Mouse (Mus musculus): Measurements from ENCODE around the gene Pml. TPM values are rescaled to one million over a fixed set of nuclear protein-coding genes. Genes with fewer than 3 reads are reported as not detected.

The Pml gene
- polyA plus RNA-seq, 1 experiment from 2014 or later = 10.6 TPM

DNA sequence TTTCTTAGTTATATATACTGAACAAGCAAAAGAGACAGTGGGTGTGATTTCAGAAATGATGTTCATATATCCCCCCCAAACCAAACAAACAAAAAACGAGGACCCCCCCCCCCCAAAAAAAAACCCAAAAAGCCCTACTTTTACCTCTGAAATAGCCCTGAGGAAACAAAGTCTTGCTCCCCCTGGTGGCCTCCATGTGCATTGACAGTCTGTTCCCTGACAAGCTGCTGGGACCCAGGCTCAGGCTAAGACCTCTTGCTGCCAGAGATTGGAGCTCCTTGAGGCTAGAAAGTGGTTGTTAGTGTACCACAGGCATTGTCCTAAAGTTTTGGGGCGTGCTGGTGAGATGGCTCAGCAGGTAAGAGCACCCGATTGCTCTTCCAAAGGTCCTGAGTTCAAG, 32.0 kb upstream of the Pml start:
- H3K27ac ChIP-seq (ENCODE audit: low read depth, low read length) = no peak overlapping the region
- H3K9ac ChIP-seq (ENCODE audit: low read length) = no peak overlapping the region
- no peak for ATAC-seq (ENCODE audit: insufficient read depth, low FRiP score, low TSS enrichment)
- H3K27me3 ChIP-seq (ENCODE audit: control insufficient read depth, insufficient read depth, low read length) = no peaks in the 10 kb centered on the region
- H3K4me1 ChIP-seq (ENCODE audit: control insufficient read depth, insufficient read depth, low read length) = no peaks in the 10 kb centered on the region
- no peaks in the 10 kb centered on the region for H3K9me3 ChIP-seq (ENCODE audit: control insufficient read depth, low read length)
- H3K4me3 ChIP-seq (ENCODE audit: low read depth, low read length) = no peak overlapping the region
- no peak overlapping the region for H3K4me2 ChIP-seq (ENCODE audit: low read depth)
- 52% methylated on average over 3 of the region's 3 CpGs for WGBS
- no peaks in the 10 kb centered on the region for H3K36me3 ChIP-seq (ENCODE audit: control insufficient read depth, insufficient read depth, low read length)
- no peak for DNase-seq (ENCODE audit: low spot score)

- Histone ChIP-seq H3K9ac (ENCODE audit: low read length) (no peak overlapping the region), H3K9me3 (ENCODE audit: control insufficient read depth, low read length) (no peaks in the 10 kb centered on the region), H3K27ac (ENCODE audit: low read depth, low read length) (no peak overlapping the region), H3K27me3 (ENCODE audit: control insufficient read depth, insufficient read depth, low read length) (no peaks in the 10 kb centered on the region), H3K4me2 (ENCODE audit: low read depth) (0 out of 2 replicates have a peak overlapping the region, but pooled peaks have one; percentile 0), H3K4me1 (ENCODE audit: control insufficient read depth, insufficient read depth, low read length) (0 out of 2 replicates have a peak, but pooled peaks cover 3% of the 10 kb centered on the region), H3K36me3 (ENCODE audit: control insufficient read depth, insufficient read depth, low read length) (no peaks in the 10 kb centered on the region), H3K4me3 (ENCODE audit: low read depth, low read length) (no peak overlapping the region)
- WGBS = 40% methylated on average over 9 of the region's 9 CpGs
- ATAC-seq (ENCODE audit: insufficient read depth, low FRiP score, low TSS enrichment) = no peak
- peak; percentile 75 for DNase-seq (ENCODE audit: low spot score)
Observed at GRCm38 (mm10) chr9:58280259-58281109, 30.9 kb upstream of the Pml start.

GRCm38 (mm10) chr9:58279780-58280179, 30.2 kb upstream of the Pml start:
- WGBS = 62% methylated on average over 5 of the region's 5 CpGs
- Histone ChIP-seq H3K9me3 (ENCODE audit: control insufficient read depth, low read length) (no peaks in the 10 kb centered on the region), H3K4me3 (ENCODE audit: low read depth, low read length) (no peak overlapping the region), H3K36me3 (ENCODE audit: control insufficient read depth, insufficient read depth, low read length) (no peaks in the 10 kb centered on the region), H3K27ac (ENCODE audit: low read depth, low read length) (no peak overlapping the region), H3K4me1 (ENCODE audit: control insufficient read depth, insufficient read depth, low read length) (peaks cover 4% of the 10 kb centered on the region; the same call in 1 of the 2 replicates), H3K9ac (ENCODE audit: low read length) (no peak overlapping the region), H3K27me3 (ENCODE audit: control insufficient read depth, insufficient read depth, low read length) (no peaks in the 10 kb centered on the region), H3K4me2 (ENCODE audit: low read depth) (no peak overlapping the region)
- DNase-seq (ENCODE audit: low spot score) (no peak), ATAC-seq (ENCODE audit: insufficient read depth, low FRiP score, low TSS enrichment) (no peak)

GRCm38 (mm10) chr9:58278821-58279723, 29.5 kb upstream of the Pml start:
- 40% methylated on average over 4 of the region's 4 CpGs for WGBS
- DNase-seq (ENCODE audit: low spot score) (no peak), ATAC-seq (ENCODE audit: insufficient read depth, low FRiP score, low TSS enrichment) (no peak)
- Histone ChIP-seq H3K27ac (ENCODE audit: low read depth, low read length) (no peak overlapping the region), H3K4me2 (ENCODE audit: low read depth) (no peak overlapping the region), H3K9ac (ENCODE audit: low read length) (no peak overlapping the region), H3K27me3 (ENCODE audit: control insufficient read depth, insufficient read depth, low read length) (no peaks in the 10 kb centered on the region), H3K9me3 (ENCODE audit: control insufficient read depth, low read length) (no peaks in the 10 kb centered on the region), H3K36me3 (ENCODE audit: control insufficient read depth, insufficient read depth, low read length) (no peaks in the 10 kb centered on the region), H3K4me1 (ENCODE audit: control insufficient read depth, insufficient read depth, low read length) (peaks cover 4% of the 10 kb centered on the region; the same call in 1 of the 2 replicates), H3K4me3 (ENCODE audit: low read depth, low read length) (no peak overlapping the region)

DNA sequence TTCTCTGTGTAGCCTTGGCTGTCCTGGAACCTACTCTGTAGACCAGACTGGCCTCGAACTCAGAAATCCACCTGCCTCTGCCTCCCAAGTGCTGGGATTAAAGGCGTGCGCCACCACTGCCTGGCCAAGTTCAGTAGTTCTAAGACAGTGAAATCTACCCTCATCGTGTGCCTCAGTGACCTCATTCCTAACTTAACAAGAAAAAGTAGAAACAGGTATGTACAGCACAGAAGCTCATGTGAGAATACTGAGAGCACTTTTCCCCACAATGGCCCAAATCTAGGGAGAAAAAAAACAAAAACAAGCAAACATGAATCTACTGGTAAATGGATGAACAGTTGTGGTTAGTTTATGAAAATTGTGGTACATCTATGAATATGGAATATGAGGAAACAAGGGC, 28.7 kb upstream of the Pml start:
- H3K4me3 ChIP-seq (ENCODE audit: low read depth, low read length) = no peak overlapping the region
- no peak for DNase-seq (ENCODE audit: low spot score)
- no peaks in the 10 kb centered on the region for H3K36me3 ChIP-seq (ENCODE audit: control insufficient read depth, insufficient read depth, low read length)
- no peak overlapping the region for H3K9ac ChIP-seq (ENCODE audit: low read length)
- no peak for ATAC-seq (ENCODE audit: insufficient read depth, low FRiP score, low TSS enrichment)
- 91% methylated on average over 4 of the region's 4 CpGs for WGBS
- H3K27me3 ChIP-seq (ENCODE audit: control insufficient read depth, insufficient read depth, low read length) = no peaks in the 10 kb centered on the region
- no peaks in the 10 kb centered on the region for H3K9me3 ChIP-seq (ENCODE audit: control insufficient read depth, low read length)
- H3K4me2 ChIP-seq (ENCODE audit: low read depth) = no peak overlapping the region
- H3K4me1 ChIP-seq (ENCODE audit: control insufficient read depth, insufficient read depth, low read length) = peaks cover 4% of the 10 kb centered on the region; the same call in 1 of the 2 replicates
- H3K27ac ChIP-seq (ENCODE audit: low read depth, low read length) = no peak overlapping the region

GRCm38 (mm10) chr9:58276346-58276745, 26.8 kb upstream of the Pml start:
- H3K9me3 ChIP-seq (ENCODE audit: control insufficient read depth, low read length) = no peaks in the 10 kb centered on the region
- no peaks in the 10 kb centered on the region for H3K27me3 ChIP-seq (ENCODE audit: control insufficient read depth, insufficient read depth, low read length)
- H3K4me1 ChIP-seq (ENCODE audit: control insufficient read depth, insufficient read depth, low read length) = peaks cover 4% of the 10 kb centered on the region; the same call in 1 of the 2 replicates
- H3K36me3 ChIP-seq (ENCODE audit: control insufficient read depth, insufficient read depth, low read length) = no peaks in the 10 kb centered on the region
- DNase-seq (ENCODE audit: low spot score) (no peak), ATAC-seq (ENCODE audit: insufficient read depth, low FRiP score, low TSS enrichment) (no peak)
- H3K4me2 ChIP-seq (ENCODE audit: low read depth) = no peak overlapping the region
- 38% methylated on average over 5 of the region's 5 CpGs for WGBS
- no peak overlapping the region for H3K9ac ChIP-seq (ENCODE audit: low read length)
- no peak overlapping the region for H3K4me3 ChIP-seq (ENCODE audit: low read depth, low read length)
- no peak overlapping the region for H3K27ac ChIP-seq (ENCODE audit: low read depth, low read length)

DNA sequence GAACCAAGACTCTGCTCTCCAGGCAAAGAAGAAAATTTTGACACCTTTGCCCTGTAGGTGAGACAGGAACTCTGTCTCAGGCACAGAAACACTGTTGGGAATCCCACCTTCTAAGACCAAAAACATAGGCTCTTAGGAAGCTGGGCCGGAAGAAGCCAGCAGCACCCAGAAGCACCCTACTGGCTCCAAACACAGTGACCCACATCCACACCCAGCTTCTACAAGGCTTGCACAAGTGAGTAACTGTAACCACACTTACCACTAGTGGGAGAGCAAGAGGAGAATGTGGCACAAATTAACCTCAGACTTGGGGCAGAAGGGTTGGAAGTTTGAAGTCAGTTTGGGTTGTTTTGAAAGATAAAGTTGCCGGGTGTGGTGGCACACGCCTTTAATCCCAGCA, 26.2 kb upstream of the Pml start:
- Histone ChIP-seq H3K4me3 (ENCODE audit: low read depth, low read length) (no peak overlapping the region), H3K27me3 (ENCODE audit: control insufficient read depth, insufficient read depth, low read length) (no peaks in the 10 kb centered on the region), H3K9me3 (ENCODE audit: control insufficient read depth, low read length) (no peaks in the 10 kb centered on the region), H3K36me3 (ENCODE audit: control insufficient read depth, insufficient read depth, low read length) (no peaks in the 10 kb centered on the region), H3K9ac (ENCODE audit: low read length) (no peak overlapping the region), H3K4me2 (ENCODE audit: low read depth) (0 out of 2 replicates have a peak overlapping the region, but pooled peaks have one; percentile 6), H3K4me1 (ENCODE audit: control insufficient read depth, insufficient read depth, low read length) (peaks cover 4% of the 10 kb centered on the region; the same call in 1 of the 2 replicates), H3K27ac (ENCODE audit: low read depth, low read length) (peak overlapping the region; percentile 65)
- DNase-seq (ENCODE audit: low spot score) (no peak), ATAC-seq (ENCODE audit: insufficient read depth, low FRiP score, low TSS enrichment) (no peak)
- 81% methylated on average over 3 of the region's 3 CpGs for WGBS

DNA sequence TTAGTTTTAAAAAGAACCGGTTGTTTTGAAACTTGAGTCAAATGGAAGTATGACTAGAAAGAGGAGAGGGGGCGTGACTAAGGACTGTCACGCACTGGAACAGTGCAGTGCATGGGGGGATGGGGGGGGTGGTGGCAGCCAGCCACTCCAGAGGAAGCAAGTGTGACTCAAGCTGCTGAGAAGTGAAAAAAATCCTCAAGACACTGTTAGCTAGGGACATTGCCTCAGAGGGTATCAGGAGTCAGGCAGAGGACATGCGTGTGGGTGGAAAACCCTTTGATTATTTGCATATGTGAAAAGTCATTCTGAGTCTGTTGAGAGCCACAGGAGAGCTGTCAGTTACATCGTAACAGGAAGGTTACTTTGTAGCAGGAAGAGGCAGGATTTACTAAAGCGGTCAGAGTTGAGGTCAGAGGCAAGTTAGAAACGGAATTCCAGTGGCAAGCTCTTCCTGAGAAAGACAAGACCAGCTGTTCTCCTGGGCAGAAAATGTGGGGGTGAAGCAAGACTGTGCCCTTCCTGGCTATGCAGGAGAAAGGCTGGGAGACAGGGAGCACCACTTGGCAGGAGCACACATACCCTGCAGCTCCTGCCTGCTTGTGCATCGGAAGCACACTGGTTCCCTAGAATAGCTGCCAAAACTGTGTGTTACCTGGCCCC, 25.7 kb upstream of the Pml start:
- WGBS = 37% methylated on average over 8 of the region's 8 CpGs
- no peak for ATAC-seq (ENCODE audit: insufficient read depth, low FRiP score, low TSS enrichment)
- DNase-seq (ENCODE audit: low spot score) = peak; percentile 20

More for the DNA sequence above, 25.7 kb upstream of the Pml start:
- no peak overlapping the region for H3K4me3 ChIP-seq (ENCODE audit: low read depth, low read length)
- H3K9ac ChIP-seq (ENCODE audit: low read length) = no peak overlapping the region
- peaks cover 4% of the 10 kb centered on the region; the same call in 1 of the 2 replicates for H3K4me1 ChIP-seq (ENCODE audit: control insufficient read depth, insufficient read depth, low read length)
- H3K27ac ChIP-seq (ENCODE audit: low read depth, low read length) = peak overlapping the region; percentile 65
- no peaks in the 10 kb centered on the region for H3K27me3 ChIP-seq (ENCODE audit: control insufficient read depth, insufficient read depth, low read length)
- H3K9me3 ChIP-seq (ENCODE audit: control insufficient read depth, low read length) = no peaks in the 10 kb centered on the region
- H3K36me3 ChIP-seq (ENCODE audit: control insufficient read depth, insufficient read depth, low read length) = no peaks in the 10 kb centered on the region
- 0 out of 2 replicates have a peak overlapping the region, but pooled peaks have one; percentile 6 for H3K4me2 ChIP-seq (ENCODE audit: low read depth)

Measured in neural tube, embryonic 11.5 days (tissue).